Comparison of ENCODE assay signal across 12 mouse cellular contexts in genomic region chr2:156005393-156005792, GRCm38 (mm10). TPM values are rescaled to one million over a fixed set of nuclear protein-coding genes. Genes with fewer than 3 reads are reported as not detected.
DNase-seq lines count a peak whose midpoint lies in the region; TF ChIP-seq lines count a peak whose summit lies in the region.
"Had no signal": no experiment of that assay in that cellular context is flagged by ENCODE, and none has a peak within 500 bp of the region (broad histone marks: within the 10 kb centered on the region; RNA-seq: fewer than 3 reads in every experiment).

No protein-coding gene starts in this region.

- TF ChIP-seq POLR2A in bone marrow macrophage, adult 2 months (IDR thresholded peaks at IDR 0.05; ENCODE audit: borderline replicate concordance, low read depth, low read length) = no peak

- no peak overlapping the region for H3K4me3 ChIP-seq in bone marrow macrophage, adult 2 months (ENCODE audit: insufficient read depth, low read length)
- H3K4me3 ChIP-seq: limb, embryonic 13.5 days had no signal

- H3K27ac ChIP-seq in bone marrow macrophage, adult 2 months (ENCODE audit: insufficient read depth, low read depth, low read length) = no peak overlapping the region
- H3K27ac ChIP-seq: limb, embryonic 13.5 days had no signal

- peaks cover 6% of the 10 kb centered on the region for H3K4me1 ChIP-seq in bone marrow macrophage, adult 2 months (ENCODE audit: control insufficient read depth, insufficient read depth, low read length)

- TF ChIP-seq CTCF in bone marrow macrophage, adult 2 months (IDR thresholded peaks at IDR 0.05; ENCODE audit: low read depth, low read length) = peak; percentile 18; the same call in 1 of the 2 replicates

- DNase-seq in kidney, postnatal 10 days = peak; percentile 25
- DNase-seq in kidney, adult 8-10 months = no peak
- DNase-seq in thymus, postnatal 25 days = peak; percentile 23
- DNase-seq in thymus, postnatal 36 days = no peak
- no peak for DNase-seq in ovary, postnatal 14 days (ENCODE audit: low spot score)
- no peak for DNase-seq in layer of hippocampus, adult 8-10 months (ENCODE audit: low spot score in 2 of 2)
- DNase-seq: adrenal gland, postnatal 25 days; kidney, adult 11 months; right cerebral cortex, postnatal 25 days had no signal

RNA-seq across cellular contexts. Expression of gene 6430550D23Rik, which starts 2.4 kb away (rescaled TPM):
- 2.4 and 2.5 TPM in 2 replicates for polyA plus RNA-seq in bone marrow macrophage, adult 2 months (2012; ENCODE audit: insufficient read depth, insufficient read length, missing spikeins)
- 1 to 10 TPM in 3 of 4 experiments, under 1 TPM in 1; 0.97 to 3.0 (median 2.0) TPM for total RNA-seq in layer of hippocampus, adult 8-10 months (2022)

RNA-seq across cellular contexts. Expression of gene Ergic3, which starts 2.5 kb away (rescaled TPM):
- 177 and 190 TPM in 2 replicates for polyA plus RNA-seq in bone marrow macrophage, adult 2 months (2012; ENCODE audit: insufficient read depth, insufficient read length, missing spikeins)
- 100 to 1,000 TPM; 182 to 233 (median 213) TPM for total RNA-seq in layer of hippocampus, adult 8-10 months (2022)

RNA-seq across cellular contexts. Expression of gene Fer1l4, which starts 47.4 kb away (rescaled TPM):
- polyA plus RNA-seq in bone marrow macrophage, adult 2 months (2012; ENCODE audit: insufficient read depth, insufficient read length, missing spikeins) = not detected in 2 replicates
- not detected for total RNA-seq in layer of hippocampus, adult 8-10 months (2022)
- total RNA-seq: adrenal gland, postnatal 25 days; gastrocnemius, adult 8-10 months had no signal
- polyA plus RNA-seq: limb, embryonic 13.5 days had no signal

RNA-seq across cellular contexts. Expression of gene Cep250, which starts 49.1 kb away (rescaled TPM):
- 47.2 and 49.6 TPM in 2 replicates for polyA plus RNA-seq in bone marrow macrophage, adult 2 months (2012; ENCODE audit: insufficient read depth, insufficient read length, missing spikeins)
- 10 to 100 TPM; 21.9 to 24.9 (median 24.5) TPM for total RNA-seq in layer of hippocampus, adult 8-10 months (2022)

RNA-seq across cellular contexts. Expression of gene Spag4, which starts 59.6 kb away (rescaled TPM):
- 0.32 TPM in 1 of 2 replicates, not detected in the other for polyA plus RNA-seq in bone marrow macrophage, adult 2 months (2012; ENCODE audit: insufficient read depth, insufficient read length, missing spikeins)
- total RNA-seq in layer of hippocampus, adult 8-10 months (2022) = 1 to 10 TPM; 3.3 to 4.7 (median 4.2) TPM

Comparison
In these comparisons a context has a peak if more than half of its experiments do, and no peak if none do; other contexts are left out.
1. DNase-seq: peak in kidney, postnatal 10 days (single experiment) and thymus, postnatal 25 days (single experiment); none in kidney, adult 8-10 months (0 of 2), thymus, postnatal 36 days (0 of 2), ovary, postnatal 14 days (single experiment) and layer of hippocampus, adult 8-10 months (0 of 2).